Mouse (Mus musculus): Measurements from ENCODE around the gene 5031439G07Rik.
"Not testable (repeated sequence)": the region's sequence is repeated elsewhere in the genome, so short reads cannot be mapped to it uniquely, and the experiment has no call there.

Gene 5031439G07Rik

GRCm38 (mm10) chr15:84957851-84958250 is 30.5 kb downstream of the 5031439G07Rik start:
- no peak for DNase-seq (ENCODE audit: low spot score in 2 of 2)

- DNase-seq (ENCODE audit: low spot score in 2 of 2), result no peak
These were observed 35.1 kb downstream of the 5031439G07Rik start for GRCm38 (mm10) chr15:84953259-84953658.

GRCm38 (mm10) chr15:84950053-84950452 is 38.3 kb downstream of the 5031439G07Rik start:
- no peak for DNase-seq (ENCODE audit: low spot score in 2 of 2)

- DNase-seq (ENCODE audit: low spot score in 2 of 2), result no peak
These were observed 39.4 kb downstream of the 5031439G07Rik start for GRCm38 (mm10) chr15:84948990-84949389.

GRCm38 (mm10) chr15:84944319-84944718 is 44.0 kb downstream of the 5031439G07Rik start:
- DNase-seq (ENCODE audit: low spot score in 2 of 2), result no peak

- DNase-seq (ENCODE audit: low spot score in 2 of 2), result no peak
These were observed 45.6 kb downstream of the 5031439G07Rik start for GRCm38 (mm10) chr15:84942647-84943285.

GRCm38 (mm10) chr15:84940102-84940501 is 48.2 kb downstream of the 5031439G07Rik start:
- no peak for DNase-seq (ENCODE audit: low spot score in 2 of 2)

GRCm38 (mm10) chr15:84934901-84935300 is 53.5 kb downstream of the 5031439G07Rik start:
- no peak for DNase-seq (ENCODE audit: low spot score in 2 of 2)

- DNase-seq (ENCODE audit: low spot score in 2 of 2), result no peak
These were observed 56.0 kb downstream of the 5031439G07Rik start for GRCm38 (mm10) chr15:84932351-84932750.

- no peak for DNase-seq (ENCODE audit: low spot score in 2 of 2)
These were observed 62.8 kb downstream of the 5031439G07Rik start for GRCm38 (mm10) chr15:84925495-84926018.

GRCm38 (mm10) chr15:84924781-84925315 is 63.5 kb downstream of the 5031439G07Rik start:
- no peak for DNase-seq (ENCODE audit: low spot score in 2 of 2)

GRCm38 (mm10) chr15:84923508-84924181 is 64.7 kb downstream of the 5031439G07Rik start:
- DNase-seq (ENCODE audit: low spot score in 2 of 2), result peak in 1 of 2 experiments; percentile 74

GRCm38 (mm10) chr15:84922884-84923507 is 65.4 kb downstream of the 5031439G07Rik start, which contains the start of gene Nup50:
Gene Nup50, plus strand, starts transcription at chr15:84923411.
- peak; percentile 100 for DNase-seq (ENCODE audit: low spot score in 2 of 2)

- DNase-seq (ENCODE audit: low spot score in 2 of 2), result no peak
These were observed 68.4 kb downstream of the 5031439G07Rik start, which contains the start of gene Gm29666 for GRCm38 (mm10) chr15:84919938-84920337. Gene Gm29666, minus strand, starts transcription at chr15:84920038.

GRCm38 (mm10) chr15:84913201-84913600 is 75.2 kb downstream of the 5031439G07Rik start:
- DNase-seq (ENCODE audit: low spot score in 2 of 2), result no peak

GRCm38 (mm10) chr15:84903843-84904385 is 84.4 kb downstream of the 5031439G07Rik start:
- DNase-seq (ENCODE audit: low spot score in 2 of 2), result no peak

- no peak for DNase-seq (ENCODE audit: low spot score in 2 of 2)
These were observed 90.3 kb downstream of the 5031439G07Rik start for GRCm38 (mm10) chr15:84898077-84898476.

- no peak for DNase-seq (ENCODE audit: low spot score in 2 of 2)
These were observed 91.7 kb downstream of the 5031439G07Rik start for GRCm38 (mm10) chr15:84896664-84897063.

- DNase-seq (ENCODE audit: low spot score in 2 of 2), result not testable (repeated sequence)
These were observed 92.1 kb downstream of the 5031439G07Rik start for GRCm38 (mm10) chr15:84896216-84896615.

Measured in spleen, postnatal 4 days (tissue).